In the genomic region with DNA sequence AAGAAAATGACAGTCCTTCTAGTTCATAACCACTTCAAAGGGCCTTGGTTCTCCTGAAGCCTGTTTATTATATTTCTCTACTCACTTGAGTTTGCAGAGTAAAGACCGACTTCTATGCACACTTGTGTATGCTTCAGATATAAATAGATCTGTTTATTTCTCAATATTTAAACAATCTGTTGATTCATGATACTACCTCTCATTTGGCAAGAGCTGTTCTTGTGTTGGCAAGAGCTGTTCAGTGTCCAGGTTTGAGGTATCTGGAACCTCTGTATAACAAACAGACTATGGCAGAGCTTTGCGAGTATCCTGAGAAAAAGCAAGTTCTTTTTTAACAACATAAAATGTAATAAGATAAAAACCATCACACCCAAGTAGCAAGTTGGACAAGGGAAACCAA, we compare ENCODE assay signal across 32 mouse cellular contexts. TPM values are rescaled to one million over a fixed set of nuclear protein-coding genes. Genes with fewer than 3 reads are reported as not detected.
"Had no signal": no experiment of that assay in that cellular context is flagged by ENCODE, and none has a peak within 500 bp of the region (broad histone marks: within the 10 kb centered on the region; RNA-seq: fewer than 3 reads in every experiment).

No protein-coding gene starts in this region.

- DNase-seq: left cerebral cortex, postnatal 4 days; liver; liver, embryonic 13.5 days; lung, adult 18-20 months; lung, adult 2 months; lung, embryonic 14.5 days; lung, postnatal 10 days; lung, postnatal 14 days; lung, postnatal 36 days; lung, postnatal 4 days; midbrain, embryonic 14.5 days had no signal

- H3K9ac ChIP-seq: limb, embryonic 12.5 days; limb, embryonic 13.5 days; limb, embryonic 15.5 days; liver, embryonic 13.5 days; liver, embryonic 14.5 days; liver, embryonic 15.5 days; lung, embryonic 14.5 days; lung, embryonic 15.5 days; midbrain, embryonic 12.5 days; midbrain, embryonic 13.5 days; midbrain, embryonic 15.5 days; neural tube, embryonic 12.5 days had no signal

- H3K27me3 ChIP-seq: limb, embryonic 12.5 days; limb, embryonic 13.5 days; limb, embryonic 15.5 days; liver, embryonic 13.5 days; liver, embryonic 15.5 days; lung, embryonic 15.5 days; megakaryocyte, embryonic 14.5 days; midbrain, embryonic 12.5 days; midbrain, embryonic 13.5 days; midbrain, embryonic 15.5 days; neural tube, embryonic 12.5 days had no signal

- H3K36me3 ChIP-seq: limb, embryonic 10.5 days; limb, embryonic 12.5 days; limb, embryonic 13.5 days; limb, embryonic 15.5 days; liver, embryonic 13.5 days; liver, embryonic 15.5 days; lung, embryonic 15.5 days; midbrain, embryonic 10.5 days; midbrain, embryonic 12.5 days; midbrain, embryonic 13.5 days; midbrain, embryonic 15.5 days; neural tube, embryonic 12.5 days had no signal

- ATAC-seq: lung, postnatal 0 days; midbrain, embryonic 13.5 days; midbrain, embryonic 15.5 days; midbrain, embryonic 16.5 days had no signal

- H3K27ac ChIP-seq: left cerebral cortex, adult 2 months; limb, embryonic 10.5 days; limb, embryonic 12.5 days; limb, embryonic 13.5 days; limb, embryonic 15.5 days; liver, embryonic 13.5 days; liver, embryonic 14.5 days; liver, embryonic 15.5 days; lung, embryonic 15.5 days; macrophage; midbrain, embryonic 10.5 days; midbrain, embryonic 12.5 days; midbrain, embryonic 13.5 days; midbrain, embryonic 15.5 days; neural tube, embryonic 12.5 days had no signal

- H3K9me3 ChIP-seq: limb, embryonic 10.5 days; limb, embryonic 12.5 days; limb, embryonic 13.5 days; limb, embryonic 15.5 days; liver, embryonic 13.5 days; liver, embryonic 15.5 days; lung, embryonic 15.5 days; megakaryocyte, embryonic 14.5 days; midbrain, embryonic 10.5 days; midbrain, embryonic 12.5 days; midbrain, embryonic 13.5 days; midbrain, embryonic 15.5 days; neural tube, embryonic 12.5 days had no signal

- H3K4me1 ChIP-seq: limb, embryonic 10.5 days; limb, embryonic 12.5 days; limb, embryonic 13.5 days; limb, embryonic 15.5 days; liver, embryonic 13.5 days; liver, embryonic 15.5 days; lung, embryonic 15.5 days; megakaryocyte, embryonic 14.5 days; midbrain, embryonic 10.5 days; midbrain, embryonic 12.5 days; midbrain, embryonic 13.5 days; midbrain, embryonic 15.5 days; neural tube, embryonic 12.5 days had no signal

- H3K4me3 ChIP-seq: left cerebral cortex, adult 2 months; limb, embryonic 10.5 days; limb, embryonic 12.5 days; limb, embryonic 13.5 days; limb, embryonic 15.5 days; liver, embryonic 13.5 days; liver, embryonic 15.5 days; lung, embryonic 15.5 days; megakaryocyte, embryonic 14.5 days; midbrain, embryonic 10.5 days; midbrain, embryonic 12.5 days; midbrain, embryonic 13.5 days; midbrain, embryonic 15.5 days; myocyte; neural tube, embryonic 12.5 days had no signal

- H3K4me2 ChIP-seq: limb, embryonic 12.5 days; limb, embryonic 13.5 days; limb, embryonic 15.5 days; liver, embryonic 13.5 days; liver, embryonic 15.5 days; lung, embryonic 14.5 days; lung, embryonic 15.5 days; midbrain, embryonic 11.5 days; midbrain, embryonic 12.5 days; midbrain, embryonic 13.5 days; midbrain, embryonic 15.5 days; neural tube, embryonic 12.5 days had no signal

RNA-seq across cellular contexts. Expression of a gene that starts 28.9 kb away (rescaled TPM):
- total RNA-seq: megakaryocyte progenitor cell, adult 5-6 weeks; megakaryocyte-erythroid progenitor cell, adult 5-6 weeks had no signal
